Mouse (Mus musculus): ENCODE measurements around the gene Arhgef10l. TPM values are rescaled to one million over a fixed set of nuclear protein-coding genes. Genes with fewer than 3 reads are reported as not detected.
"Not testable (repeated sequence)": the region's sequence is repeated elsewhere in the genome, so short reads cannot be mapped to it uniquely, and the experiment has no call there.

Gene Arhgef10l
- polyA plus RNA-seq, 1 experiment from 2014 or later = 26.9 TPM

GRCm38 (mm10) chr4:140592217-140592759, 73.5 kb downstream of the Arhgef10l start:
- 0 out of 2 replicates have a peak, but pooled peaks have one; percentile 48 for ATAC-seq (replicated peaks)

DNA sequence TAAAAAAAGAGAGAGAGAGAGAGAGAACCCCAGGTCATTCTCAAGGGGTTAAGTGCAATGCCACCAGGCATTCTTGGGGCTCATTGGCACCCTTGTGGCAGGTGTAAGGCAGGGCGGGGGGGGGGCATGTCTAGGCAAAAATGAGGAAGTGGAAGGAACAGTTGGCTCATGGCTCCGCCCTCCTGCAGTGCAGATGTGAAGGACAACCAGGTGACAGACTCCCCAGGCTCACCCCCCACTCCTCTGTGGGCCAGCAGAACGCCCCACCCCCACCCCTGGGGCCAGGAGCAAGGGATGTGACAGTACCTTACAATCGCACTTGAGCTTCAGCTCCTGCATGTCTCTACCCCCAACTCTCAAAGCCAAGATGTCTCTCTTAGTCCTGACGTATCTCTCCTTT, 79.3 kb downstream of the Arhgef10l start:
- WGBS = 86% methylated on average over 5 of the region's 5 CpGs
- Histone ChIP-seq H3K9ac (replicated peaks) (no peak overlapping the region), H3K27ac (replicated peaks) (no peak overlapping the region), H3K9me3 (no peaks in the 10 kb centered on the region), H3K4me3 (no peak overlapping the region), H3K36me3 (peaks cover 23% of the 10 kb centered on the region), H3K27me3 (no peaks in the 10 kb centered on the region), H3K4me2 (replicated peaks) (no peak overlapping the region), H3K4me1 (0 out of 2 replicates have a peak, but pooled peaks cover 3% of the 10 kb centered on the region)
- no peak for ATAC-seq (replicated peaks)

More at GRCm38 (mm10) chr4:140592217-140592759, 73.5 kb downstream of the Arhgef10l start:
- Histone ChIP-seq H3K4me2 (replicated peaks) (no peak overlapping the region), H3K9ac (replicated peaks) (no peak overlapping the region), H3K4me1 (0 out of 2 replicates have a peak, but pooled peaks cover 5% of the 10 kb centered on the region), H3K4me3 (no peak overlapping the region), H3K27ac (replicated peaks) (no peak overlapping the region), H3K9me3 (0 out of 2 replicates have a peak, but pooled peaks cover 3% of the 10 kb centered on the region), H3K27me3 (no peaks in the 10 kb centered on the region), H3K36me3 (peaks cover 31% of the 10 kb centered on the region)
- 26% methylated on average over 11 of the region's 11 CpGs for WGBS

- Histone ChIP-seq H3K9me3 (no peaks in the 10 kb centered on the region), H3K36me3 (peaks cover 31% of the 10 kb centered on the region)
Observed at GRCm38 (mm10) chr4:140584240-140584639, 81.6 kb downstream of the Arhgef10l start.

GRCm38 (mm10) chr4:140582390-140583088, 83.3 kb downstream of the Arhgef10l start:
- H3K9me3 ChIP-seq = no peaks in the 10 kb centered on the region
- H3K4me2 ChIP-seq (replicated peaks) = no peak overlapping the region
- no peak overlapping the region for H3K4me3 ChIP-seq
- ATAC-seq (replicated peaks) = no peak
- H3K27me3 ChIP-seq = no peaks in the 10 kb centered on the region
- no peak overlapping the region for H3K9ac ChIP-seq (replicated peaks)
- no peak overlapping the region for H3K27ac ChIP-seq (replicated peaks)
- H3K36me3 ChIP-seq = peaks cover 42% of the 10 kb centered on the region
- WGBS = 85% methylated on average over 15 of the region's 15 CpGs
- H3K4me1 ChIP-seq = 0 out of 2 replicates have a peak, but pooled peaks cover 9% of the 10 kb centered on the region

More at GRCm38 (mm10) chr4:140584240-140584639, 81.6 kb downstream of the Arhgef10l start:
- H3K4me2 ChIP-seq (replicated peaks) = no peak overlapping the region
- H3K27ac ChIP-seq (replicated peaks) = no peak overlapping the region
- H3K9ac ChIP-seq (replicated peaks) = no peak overlapping the region
- H3K4me3 ChIP-seq = no peak overlapping the region
- no peak for ATAC-seq (replicated peaks)
- H3K4me1 ChIP-seq = 0 out of 2 replicates have a peak, but pooled peaks cover 9% of the 10 kb centered on the region
- no peaks in the 10 kb centered on the region for H3K27me3 ChIP-seq
- WGBS = 82% methylated on average over 5 of the region's 5 CpGs

DNA sequence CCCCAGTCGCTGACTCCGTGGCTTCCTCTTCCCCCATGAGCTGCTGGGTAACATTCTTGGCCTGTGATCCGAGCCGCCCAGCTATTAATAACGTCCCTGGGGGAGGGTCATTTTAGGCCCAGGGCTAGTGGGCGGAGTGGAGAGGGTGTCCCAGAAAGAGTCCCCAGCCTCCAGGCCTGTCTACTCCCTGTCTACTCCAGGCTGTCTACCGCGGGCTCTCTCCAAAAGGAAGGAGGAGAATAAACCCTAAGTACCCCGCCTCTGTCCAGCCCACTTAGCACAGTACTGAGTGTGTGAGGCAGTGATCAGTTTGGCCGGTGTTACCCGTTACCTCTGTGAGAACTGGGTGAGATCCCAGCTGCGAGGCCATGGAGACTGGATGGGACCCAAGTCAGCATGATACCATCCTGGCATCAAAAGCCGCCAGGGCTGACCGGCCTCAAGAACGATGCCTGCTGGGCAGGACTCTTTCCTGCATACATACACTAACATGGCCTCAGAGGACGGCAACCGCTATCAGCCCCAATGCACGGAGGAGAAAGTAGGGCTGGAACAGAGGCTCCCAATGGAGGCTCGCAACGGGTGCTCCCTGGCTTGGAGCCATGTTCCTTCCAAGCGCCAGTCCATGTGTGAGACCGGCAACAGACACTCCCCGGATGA, 84.0 kb downstream of the Arhgef10l start:
- Histone ChIP-seq H3K9ac (replicated peaks) (no peak overlapping the region), H3K4me3 (no peak overlapping the region), H3K36me3 (peaks cover 47% of the 10 kb centered on the region), H3K27me3 (no peaks in the 10 kb centered on the region), H3K4me1 (0 out of 2 replicates have a peak, but pooled peaks cover 9% of the 10 kb centered on the region), H3K9me3 (no peaks in the 10 kb centered on the region), H3K27ac (replicated peaks) (no peak overlapping the region), H3K4me2 (replicated peaks) (no peak overlapping the region)
- 75% methylated on average over 23 of the region's 23 CpGs for WGBS
- ATAC-seq (replicated peaks) = peak; percentile 35; the same call in 1 of the 2 replicates

- Histone ChIP-seq H3K4me2 (replicated peaks) (no peak overlapping the region), H3K9ac (replicated peaks) (no peak overlapping the region), H3K4me3 (no peak overlapping the region), H3K27ac (replicated peaks) (no peak overlapping the region), H3K36me3 (peaks cover 48% of the 10 kb centered on the region), H3K9me3 (no peaks in the 10 kb centered on the region), H3K27me3 (no peaks in the 10 kb centered on the region), H3K4me1 (0 out of 2 replicates have a peak, but pooled peaks cover 9% of the 10 kb centered on the region)
- WGBS = 81% methylated on average over 16 of the region's 16 CpGs
- no peak for ATAC-seq (replicated peaks)
Observed at GRCm38 (mm10) chr4:140581341-140581729, 84.5 kb downstream of the Arhgef10l start.

DNA sequence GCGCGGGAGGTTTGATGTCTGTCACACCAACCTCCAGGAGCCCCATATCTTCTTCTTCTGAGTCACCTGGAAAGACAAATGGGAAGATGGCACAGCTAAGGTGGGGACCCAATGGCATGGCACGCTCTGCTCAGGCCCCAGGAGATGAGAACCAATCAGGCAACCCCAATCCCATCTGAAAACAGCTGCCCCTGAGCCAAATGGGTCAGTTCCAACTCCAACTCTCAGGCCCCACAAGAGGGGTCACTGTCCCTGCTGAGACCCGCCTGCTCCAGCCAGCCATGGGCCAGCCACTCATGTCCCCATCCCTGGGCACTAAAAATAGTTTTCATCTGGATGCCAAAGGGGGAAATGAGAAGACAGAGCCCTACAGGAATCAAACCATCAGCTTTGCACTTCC, 84.9 kb downstream of the Arhgef10l start:
- ATAC-seq (replicated peaks) = no peak

DNA sequence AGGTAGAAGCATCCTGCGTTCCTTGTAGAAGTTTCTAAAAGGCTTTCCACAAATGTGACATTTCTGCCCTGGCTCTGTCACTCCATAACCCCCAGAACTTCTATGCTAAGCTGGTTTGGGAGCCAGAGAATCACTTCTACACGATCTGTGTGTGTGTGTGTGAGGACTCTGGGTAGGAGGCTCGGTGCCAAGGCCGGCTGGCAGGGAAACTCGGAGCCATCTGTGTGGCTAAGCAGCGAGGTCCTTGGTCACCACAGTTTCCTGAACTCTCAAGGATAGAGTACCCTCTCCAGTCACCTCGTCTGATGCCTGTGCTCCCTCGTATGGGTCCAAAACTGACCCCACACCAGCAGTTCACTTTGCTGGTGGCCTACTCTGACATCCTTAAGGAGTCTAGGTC, 86.2 kb downstream of the Arhgef10l start:
- 82% methylated on average over 8 of the region's 8 CpGs for WGBS
- Histone ChIP-seq H3K4me2 (replicated peaks) (no peak overlapping the region), H3K27me3 (no peaks in the 10 kb centered on the region), H3K4me1 (0 out of 2 replicates have a peak, but pooled peaks cover 9% of the 10 kb centered on the region), H3K27ac (replicated peaks) (no peak overlapping the region), H3K4me3 (no peak overlapping the region), H3K9ac (replicated peaks) (no peak overlapping the region), H3K9me3 (no peaks in the 10 kb centered on the region), H3K36me3 (peaks cover 60% of the 10 kb centered on the region)
- no peak for ATAC-seq (replicated peaks)

More for the DNA sequence above, 84.9 kb downstream of the Arhgef10l start:
- WGBS = 98% methylated on average over 4 of the region's 4 CpGs
- Histone ChIP-seq H3K36me3 (peaks cover 49% of the 10 kb centered on the region), H3K4me3 (no peak overlapping the region), H3K9me3 (no peaks in the 10 kb centered on the region), H3K27me3 (no peaks in the 10 kb centered on the region), H3K27ac (replicated peaks) (no peak overlapping the region), H3K4me1 (0 out of 2 replicates have a peak, but pooled peaks cover 9% of the 10 kb centered on the region), H3K4me2 (replicated peaks) (no peak overlapping the region), H3K9ac (replicated peaks) (no peak overlapping the region)

- WGBS = 95% methylated on average over 13 of the region's 13 CpGs
- peaks cover 63% of the 10 kb centered on the region for H3K36me3 ChIP-seq
Observed at GRCm38 (mm10) chr4:140579149-140579548, 86.7 kb downstream of the Arhgef10l start.

DNA sequence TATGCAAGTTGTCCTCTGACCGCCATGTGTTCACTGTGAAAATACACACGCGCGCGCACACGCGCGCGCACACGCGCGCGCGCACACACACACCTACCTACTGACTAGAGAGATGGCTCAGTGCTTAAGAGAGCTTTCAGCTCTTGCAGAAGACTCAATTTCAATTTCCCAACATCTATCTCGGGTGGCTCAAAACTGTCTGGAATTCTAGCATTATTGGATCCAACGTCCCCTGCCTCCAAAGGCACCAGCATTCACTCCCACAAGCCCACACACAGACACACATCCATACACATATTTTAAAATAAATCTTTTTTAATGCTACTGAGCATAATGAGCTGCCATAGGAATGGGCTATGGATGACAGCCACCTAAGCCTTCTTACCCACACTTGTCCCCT, 89.2 kb downstream of the Arhgef10l start:
- ATAC-seq (replicated peaks) = no peak
- H3K27ac ChIP-seq (replicated peaks) = no peak overlapping the region
- H3K4me1 ChIP-seq = 0 out of 2 replicates have a peak, but pooled peaks cover 5% of the 10 kb centered on the region
- peaks cover 68% of the 10 kb centered on the region for H3K36me3 ChIP-seq
- no peak overlapping the region for H3K4me3 ChIP-seq
- H3K27me3 ChIP-seq = no peaks in the 10 kb centered on the region
- H3K9ac ChIP-seq (replicated peaks) = no peak overlapping the region
- H3K9me3 ChIP-seq = no peaks in the 10 kb centered on the region
- WGBS = 98% methylated on average over 16 of the region's 16 CpGs
- H3K4me2 ChIP-seq (replicated peaks) = no peak overlapping the region

More at GRCm38 (mm10) chr4:140579149-140579548, 86.7 kb downstream of the Arhgef10l start:
- 0 out of 2 replicates have a peak, but pooled peaks cover 9% of the 10 kb centered on the region for H3K4me1 ChIP-seq
- no peak for ATAC-seq (replicated peaks)
- H3K27ac ChIP-seq (replicated peaks) = no peak overlapping the region
- no peaks in the 10 kb centered on the region for H3K27me3 ChIP-seq
- no peak overlapping the region for H3K4me2 ChIP-seq (replicated peaks)
- no peaks in the 10 kb centered on the region for H3K9me3 ChIP-seq
- no peak overlapping the region for H3K4me3 ChIP-seq
- H3K9ac ChIP-seq (replicated peaks) = no peak overlapping the region

DNA sequence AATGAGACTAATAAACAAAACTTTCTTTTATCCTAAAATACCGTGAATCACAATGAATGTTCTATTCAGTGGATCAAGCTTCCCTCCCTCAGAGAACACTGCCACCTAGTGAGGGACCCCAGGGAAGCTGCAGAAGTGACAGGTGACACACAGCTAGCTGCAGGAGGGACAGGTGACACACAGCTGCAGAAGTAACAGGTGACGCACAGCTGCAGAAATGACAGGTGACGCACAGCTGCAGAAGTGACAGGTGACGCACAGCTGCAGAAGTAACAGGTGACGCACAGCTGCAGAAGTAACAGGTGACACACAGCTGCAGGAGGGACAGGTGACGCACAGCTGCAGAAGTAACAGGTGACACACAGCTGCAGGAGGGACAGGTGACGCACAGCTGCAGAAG, 90.9 kb downstream of the Arhgef10l start:
- WGBS = 89% methylated on average over 7 of the region's 7 CpGs
- not testable (repeated sequence) for H3K4me2 ChIP-seq (replicated peaks); H3K27ac ChIP-seq (replicated peaks); H3K27me3 ChIP-seq; H3K4me1 ChIP-seq; ATAC-seq (replicated peaks); H3K9me3 ChIP-seq; H3K4me3 ChIP-seq; H3K9ac ChIP-seq (replicated peaks)
- peaks cover 64% of the 10 kb centered on the region for H3K36me3 ChIP-seq

- peaks cover 67% of the 10 kb centered on the region for H3K36me3 ChIP-seq
- H3K4me2 ChIP-seq (replicated peaks) = no peak overlapping the region
- no peak overlapping the region for H3K9ac ChIP-seq (replicated peaks)
- no peaks in the 10 kb centered on the region for H3K27me3 ChIP-seq
- H3K4me3 ChIP-seq = no peak overlapping the region
- H3K27ac ChIP-seq (replicated peaks) = no peak overlapping the region
- no peaks in the 10 kb centered on the region for H3K9me3 ChIP-seq
- no peak for ATAC-seq (replicated peaks)
- H3K4me1 ChIP-seq = no peaks in the 10 kb centered on the region
- WGBS = 87% methylated on average over 17 of the region's 17 CpGs
Observed at GRCm38 (mm10) chr4:140572376-140572775, 93.4 kb downstream of the Arhgef10l start.
